Mouse (Mus musculus) gastrocnemius, postnatal 4 days (tissue): ENCODE measurements around the gene Erg28. TPM values are rescaled to one million over a fixed set of nuclear protein-coding genes. Genes with fewer than 3 reads are reported as not detected.

Experiments used
- DNase-seq, 2 experiments: peaks; one replicate each; pipeline ENCODE4 v3.0.0; 2021 to 2022; ENCODE audit warnings: low spot score in 2 of 2, mixed read lengths in 2 of 2
- long read RNA-seq, 2 experiments: library from polyadenylated mRNA; stranded (forward); transcript quantifications; one replicate each; pipeline ENCODE4 v2.0.0; 2021
- total RNA-seq, 2 experiments: library from RNA; stranded (reverse); gene quantifications; 2 replicates each; pipeline ENCODE4 v1.2.3; 2021

Gene Erg28
- total RNA-seq: 10 to 100 TPM; 22.3 to 22.6 TPM
- long read RNA-seq, experiment 1, transcript Erg28-201 (5 exons, 1,169 nt): major isoform, 28 of 35 reads
- long read RNA-seq, experiment 1, partial matches to known transcripts: 2 of 35 reads
- long read RNA-seq, experiment 1, other reads (novel, unspliced or antisense): 5 of 35 reads
- long read RNA-seq, experiment 2, transcript Erg28-201 (5 exons, 1,169 nt): major isoform, 20 of 30 reads
- long read RNA-seq, experiment 2, partial matches to known transcripts: 4 of 30 reads
- long read RNA-seq, experiment 2, other reads (novel, unspliced or antisense): 5 of 30 reads

DNA sequence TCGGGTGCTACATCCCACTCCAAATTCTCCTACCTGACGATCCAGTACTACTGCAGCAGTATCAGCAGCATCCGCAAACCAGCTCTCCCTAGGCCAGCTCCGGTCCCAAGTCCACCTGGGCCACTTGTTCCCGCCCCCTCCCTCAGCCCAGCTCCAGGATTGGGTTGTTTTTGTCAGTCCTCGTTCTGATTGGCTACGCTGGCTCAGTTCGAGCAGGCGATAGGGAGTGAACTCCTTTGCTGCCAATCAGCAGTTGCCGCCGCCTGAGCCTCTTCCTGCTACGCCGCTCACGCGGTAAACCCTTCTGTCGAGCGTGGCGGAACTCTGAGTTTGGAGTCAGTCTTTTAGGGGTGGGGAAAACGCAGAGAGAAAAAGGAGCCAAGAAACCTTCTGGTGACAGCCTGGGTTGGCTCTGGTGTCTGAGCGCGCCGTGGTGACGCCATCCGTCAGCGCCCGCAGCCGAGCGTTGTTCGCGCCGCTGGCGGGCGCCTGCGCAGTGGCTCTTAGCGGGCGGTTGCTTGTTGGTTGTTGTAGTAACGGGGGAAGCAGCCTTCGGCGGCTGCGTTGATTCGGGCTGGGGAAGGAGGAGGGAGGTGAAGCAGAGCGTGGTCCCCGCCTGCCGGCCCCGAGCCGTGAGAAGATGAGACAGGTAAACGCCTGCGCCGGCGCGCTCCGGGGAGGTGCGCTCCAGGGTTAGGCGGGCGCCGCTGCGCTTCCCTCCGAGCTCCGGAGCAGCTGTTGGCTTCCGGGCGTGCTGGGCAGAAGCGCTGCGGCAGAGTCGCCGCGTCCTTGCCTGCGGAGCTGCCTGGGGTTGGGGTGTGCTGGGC is at the start of gene Erg28, which contains the start of gene Ttll5:
Gene Erg28, minus strand, starts transcription at position 113 of the 827 bp plus-strand sequence.
Gene Ttll5, plus strand, starts transcription at position 222 of the 827 bp plus-strand sequence.
- DNase-seq: peak; percentile 91 to 96

DNA sequence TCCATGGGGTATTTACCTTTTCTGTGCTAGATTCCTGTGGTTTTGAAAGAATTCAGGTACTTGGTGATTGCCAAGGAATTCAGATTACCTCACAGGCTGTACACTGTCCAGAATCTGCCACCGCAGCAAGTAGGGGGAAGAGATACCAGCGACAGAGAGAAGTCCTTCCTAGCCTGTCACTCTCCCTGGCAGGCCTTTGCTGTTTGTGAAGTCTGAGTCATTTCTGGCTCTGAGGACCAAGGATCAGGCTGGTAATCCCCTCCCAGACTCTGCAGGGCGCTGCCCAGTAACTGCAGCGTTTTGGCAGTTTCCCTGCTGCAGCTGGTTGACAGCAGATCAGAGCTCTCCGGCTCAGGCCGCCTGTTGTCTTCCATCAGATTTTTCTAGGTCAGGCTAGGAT is 45.1 kb upstream of the Erg28 start:
- DNase-seq: peak in 1 of 2 experiments; percentile 76

DNA sequence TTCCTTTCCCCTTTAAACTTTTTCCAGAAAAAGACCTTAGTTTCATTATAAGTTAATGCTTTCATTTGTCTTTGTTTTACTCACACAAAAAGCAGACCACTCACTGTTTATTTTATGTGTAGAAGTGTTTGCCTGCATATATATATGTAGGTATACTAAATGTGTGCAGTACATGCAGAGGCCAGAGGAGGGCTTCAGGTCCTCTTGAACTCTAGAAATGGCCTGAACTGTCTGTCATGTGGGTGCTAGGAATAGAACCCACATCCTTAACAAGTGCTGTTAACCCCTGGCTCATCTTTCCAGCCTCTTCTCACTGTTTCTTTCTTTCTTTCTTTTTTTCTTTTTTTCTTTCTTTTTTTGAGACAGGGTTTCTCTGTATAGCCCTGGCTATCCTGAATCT is 42.8 kb upstream of the Erg28 start:
- no peak for DNase-seq

DNA sequence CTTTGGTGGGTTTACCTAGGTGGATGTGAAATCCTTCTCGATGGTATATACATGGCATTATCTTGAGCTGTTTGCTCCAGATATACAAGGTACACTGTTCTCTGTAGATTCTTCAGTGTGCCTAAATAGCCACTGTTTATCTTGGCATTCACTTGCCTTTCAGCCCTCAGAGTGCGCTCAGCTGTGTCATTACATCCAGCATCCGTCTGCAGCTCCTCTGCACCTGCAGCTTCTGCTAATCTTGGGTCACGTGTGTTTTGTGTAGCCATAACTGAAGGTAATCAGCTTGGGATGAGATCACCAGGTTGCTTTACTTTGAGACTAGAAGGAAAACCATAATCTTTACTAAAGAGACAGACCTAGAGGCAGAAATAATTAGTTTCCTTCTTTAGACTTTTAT is 42.3 kb upstream of the Erg28 start:
- DNase-seq: no peak

DNA sequence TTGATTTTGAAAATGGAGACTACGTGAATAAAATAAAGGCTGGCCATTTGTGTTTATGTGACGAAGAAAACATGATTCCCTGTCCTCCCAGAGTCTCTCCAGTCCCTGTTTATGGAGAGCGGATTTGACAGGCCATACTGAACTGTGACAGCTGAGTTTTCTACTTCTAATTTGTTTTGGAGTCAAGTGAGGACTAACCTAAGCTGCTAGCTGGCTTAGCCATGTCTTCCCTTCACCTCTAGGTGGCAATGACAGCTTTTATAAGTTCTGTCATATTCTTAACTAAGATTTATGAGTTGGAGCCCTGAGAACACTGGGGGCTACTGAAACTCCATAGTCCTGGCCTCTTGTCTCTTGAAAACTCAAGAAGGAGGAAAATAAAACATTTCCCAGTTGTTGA is 41.2 kb upstream of the Erg28 start:
- no peak for DNase-seq

DNA sequence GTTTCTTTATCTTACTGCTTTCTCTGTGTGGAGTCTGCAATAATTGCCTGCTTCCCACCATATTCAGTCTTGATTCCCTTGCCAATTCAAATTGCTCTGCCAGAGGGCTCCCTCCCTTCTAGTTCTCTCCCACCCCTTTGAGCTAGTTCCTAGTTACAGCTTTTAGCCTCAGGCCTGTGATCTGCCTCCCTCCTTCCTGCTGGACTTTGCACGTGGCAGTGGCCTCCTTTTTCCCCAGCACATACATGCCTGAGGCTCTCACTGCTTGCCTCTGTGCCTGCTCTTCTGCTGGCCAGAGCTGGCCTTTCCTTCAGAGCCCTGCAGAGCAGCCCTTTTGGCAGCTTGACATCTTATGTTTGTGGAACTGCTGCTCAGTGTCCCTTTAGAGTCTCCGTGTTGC is 38.2 kb upstream of the Erg28 start:
- peak in 1 of 2 experiments; percentile 22 for DNase-seq

DNA sequence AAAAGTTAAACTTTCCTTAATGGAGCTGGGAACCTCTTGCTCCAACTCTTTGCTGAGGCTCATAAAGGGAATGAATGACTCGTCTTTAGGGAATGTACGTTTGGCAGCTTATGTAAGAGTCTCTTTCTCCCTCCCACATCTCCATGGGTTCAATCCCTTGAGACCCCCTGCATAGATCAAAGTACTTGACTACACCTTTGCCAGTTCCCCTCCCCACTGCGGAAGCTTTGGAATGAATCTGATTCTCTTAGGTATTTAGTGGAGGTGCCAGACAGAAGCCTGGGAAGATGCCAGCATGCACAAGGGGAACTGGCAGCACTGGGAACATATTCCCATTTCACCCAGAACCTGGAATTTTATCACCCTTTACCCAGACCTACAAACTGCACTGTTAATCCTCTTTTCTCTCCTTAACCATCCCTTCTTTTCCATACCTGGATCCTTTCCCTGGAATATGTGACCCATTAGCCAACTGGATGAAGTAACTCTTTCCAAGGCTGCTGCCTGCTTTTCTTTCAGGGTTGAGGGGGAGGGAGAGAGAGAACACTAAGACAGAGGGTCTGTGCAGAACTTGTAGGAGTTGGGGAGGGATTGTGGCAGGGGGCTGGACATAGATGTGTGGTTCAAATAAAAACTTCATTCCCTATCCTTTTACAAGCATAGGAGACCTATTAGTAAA is 35.3 kb upstream of the Erg28 start:
- peak in 1 of 2 experiments; percentile 23 for DNase-seq

DNA sequence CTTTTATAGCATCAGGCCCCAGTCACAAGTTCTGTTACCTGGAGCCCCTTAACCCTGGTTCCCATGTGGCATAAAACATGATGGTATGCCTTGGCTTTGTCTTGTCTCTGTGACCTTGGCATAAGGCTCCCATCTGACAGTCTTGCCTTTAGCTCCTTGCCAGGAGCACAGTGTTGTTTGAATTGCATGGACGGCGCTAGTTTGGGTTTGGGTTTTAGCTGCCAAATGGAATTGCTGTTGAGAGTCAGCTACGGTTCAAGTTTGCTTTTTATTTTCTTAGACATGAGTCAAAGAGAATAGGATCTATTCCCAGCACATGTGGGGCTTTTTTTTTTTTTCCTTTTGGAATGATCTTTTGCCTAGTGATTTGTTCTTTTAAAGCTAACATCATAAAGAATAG is 34.8 kb upstream of the Erg28 start:
- peak in 1 of 2 experiments; percentile 18 for DNase-seq

DNA sequence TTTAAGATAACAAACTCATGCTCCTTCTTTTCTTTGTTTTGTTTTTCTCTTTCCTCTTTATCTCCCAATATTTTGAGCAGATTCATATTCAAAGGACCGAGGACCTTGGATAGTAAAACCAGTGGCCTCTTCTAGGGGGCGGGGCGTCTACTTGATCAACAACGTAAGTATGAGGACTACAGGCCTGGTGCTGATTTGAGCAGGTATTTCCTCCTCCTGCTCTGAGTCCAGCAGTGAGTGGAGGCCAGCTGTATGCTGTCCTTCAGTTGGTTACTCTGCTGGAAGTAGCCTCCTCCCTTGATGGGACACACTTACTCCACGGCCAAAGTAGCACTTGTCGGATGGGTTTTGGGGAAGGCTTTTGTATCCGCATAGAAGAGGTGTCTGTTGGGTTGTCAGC is 33.0 kb upstream of the Erg28 start:
- DNase-seq: no peak

DNA sequence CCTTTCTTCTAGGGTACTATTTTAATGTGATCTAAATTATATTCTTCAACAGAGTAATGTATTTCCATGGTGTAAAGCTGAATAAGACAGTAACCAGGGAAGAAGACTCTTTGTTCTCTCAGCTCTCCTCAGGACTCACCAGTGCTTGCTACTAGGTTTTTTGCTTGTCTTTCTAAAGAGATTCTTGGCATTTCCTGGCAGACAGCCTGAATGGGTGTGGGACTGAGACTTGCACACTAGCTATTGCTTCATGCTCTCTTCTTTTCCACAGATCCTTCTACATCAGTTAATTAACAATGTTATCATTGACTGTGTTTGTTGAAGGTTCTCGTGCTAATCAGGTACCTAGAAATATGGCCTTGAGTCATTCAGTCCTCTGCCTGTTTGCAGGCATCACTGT is 29.9 kb upstream of the Erg28 start:
- no peak for DNase-seq

DNA sequence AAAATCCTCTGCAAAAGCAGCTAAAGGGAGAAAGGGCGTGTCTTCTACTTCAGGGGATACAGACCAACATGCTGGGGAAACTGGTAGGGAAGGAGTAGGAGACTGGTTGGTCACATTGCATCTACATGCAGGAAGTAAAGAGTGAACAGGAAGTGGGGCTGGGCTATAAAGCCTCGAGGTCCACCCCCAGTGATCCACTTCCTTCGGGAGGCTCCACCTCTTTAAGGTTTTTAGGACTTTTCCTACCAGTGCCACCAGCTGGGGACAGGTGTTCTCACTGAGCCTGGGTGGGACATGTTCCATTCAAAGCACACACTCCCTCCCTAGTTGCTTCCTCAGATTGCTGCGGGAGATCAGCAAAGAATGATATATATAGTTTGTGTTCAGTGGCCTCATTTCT is 29.5 kb upstream of the Erg28 start:
- no peak for DNase-seq

DNA sequence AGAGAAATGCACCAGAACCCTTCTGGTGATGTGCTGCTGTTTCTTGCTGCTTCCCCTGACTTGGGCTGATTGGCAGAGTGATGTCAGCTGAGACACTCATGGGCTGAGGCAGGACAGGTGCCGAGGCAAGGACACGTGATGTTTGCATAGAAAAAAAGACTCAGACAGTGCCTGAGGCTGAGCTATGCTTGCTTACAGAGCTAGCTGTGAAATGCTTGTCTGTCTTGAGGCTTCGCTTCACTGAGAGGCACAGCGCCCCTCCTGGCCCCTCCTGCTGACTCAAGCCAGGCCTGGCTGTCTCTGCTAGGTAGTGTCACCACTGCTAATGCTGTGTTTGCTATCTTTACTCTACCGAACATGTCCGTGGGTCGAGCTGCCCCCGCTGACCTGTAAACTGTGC is 26.3 kb upstream of the Erg28 start:
- DNase-seq: no peak

DNA sequence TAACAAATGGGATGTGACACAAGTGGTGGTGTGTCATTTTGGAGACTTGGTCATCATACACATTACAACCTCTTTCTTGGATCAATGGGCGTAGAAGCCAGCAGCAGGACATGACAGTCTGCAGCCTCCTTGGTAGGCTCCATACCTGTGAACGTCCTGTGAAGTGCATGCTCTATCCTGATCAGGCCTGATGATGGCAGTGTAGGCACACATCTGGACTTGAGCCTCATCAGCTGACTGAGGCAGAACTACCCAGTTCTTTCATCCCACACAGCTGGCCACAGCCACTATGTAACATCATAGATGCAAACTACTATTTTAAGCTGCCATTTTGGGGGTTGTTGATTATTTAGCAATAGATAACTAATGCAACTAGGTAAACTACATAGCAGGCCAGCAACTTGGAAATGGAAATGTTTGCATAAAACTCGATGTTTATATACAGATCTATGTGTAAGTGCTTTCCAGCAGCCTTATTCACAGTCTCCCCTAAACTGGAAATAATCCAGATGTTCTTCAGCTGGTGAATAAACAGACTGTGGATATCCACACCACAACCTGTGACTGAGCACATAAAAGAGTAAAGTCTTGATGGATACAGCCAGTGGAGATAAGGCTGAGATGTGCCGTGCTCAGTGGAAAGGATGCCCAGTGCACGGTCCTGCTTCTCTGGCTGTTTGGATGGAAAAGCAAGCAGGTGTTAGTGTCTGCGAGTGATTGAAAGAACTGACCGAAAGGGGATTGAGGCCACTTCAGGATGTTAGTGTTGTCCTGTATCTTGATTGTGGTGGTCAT is 24.0 kb upstream of the Erg28 start:
- peak in 1 of 2 experiments; percentile 33 for DNase-seq

DNA sequence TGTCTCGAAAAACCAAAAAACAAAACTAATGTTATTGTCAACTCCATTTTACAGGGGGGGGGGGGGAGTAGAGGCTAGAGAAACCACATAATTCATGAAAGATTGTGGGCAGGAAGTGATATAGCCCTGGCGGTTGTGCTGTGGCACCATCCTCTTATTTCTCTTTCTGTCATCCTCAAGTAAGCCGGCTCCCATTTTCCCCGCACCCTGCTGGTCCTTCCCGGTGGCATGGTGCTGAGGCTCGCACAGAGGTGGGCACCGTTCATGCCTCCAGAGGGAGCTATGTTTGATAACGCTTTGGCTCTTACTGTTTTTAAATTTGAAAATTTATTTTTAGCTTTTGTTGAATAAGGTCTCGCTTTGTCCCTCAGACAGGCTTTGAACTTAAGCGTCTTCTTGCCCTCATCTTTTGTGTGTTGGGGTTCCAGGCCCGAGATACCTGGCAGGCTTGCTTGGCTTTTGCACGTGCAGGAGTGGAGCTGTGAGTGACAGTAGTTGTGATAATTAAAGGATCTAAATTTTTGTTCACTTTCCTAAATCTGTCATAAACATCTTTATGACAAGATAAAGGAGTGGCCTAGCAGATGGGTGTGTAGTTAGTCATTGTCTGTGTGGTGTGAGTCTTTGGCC is 15.1 kb upstream of the Erg28 start:
- DNase-seq: no peak

DNA sequence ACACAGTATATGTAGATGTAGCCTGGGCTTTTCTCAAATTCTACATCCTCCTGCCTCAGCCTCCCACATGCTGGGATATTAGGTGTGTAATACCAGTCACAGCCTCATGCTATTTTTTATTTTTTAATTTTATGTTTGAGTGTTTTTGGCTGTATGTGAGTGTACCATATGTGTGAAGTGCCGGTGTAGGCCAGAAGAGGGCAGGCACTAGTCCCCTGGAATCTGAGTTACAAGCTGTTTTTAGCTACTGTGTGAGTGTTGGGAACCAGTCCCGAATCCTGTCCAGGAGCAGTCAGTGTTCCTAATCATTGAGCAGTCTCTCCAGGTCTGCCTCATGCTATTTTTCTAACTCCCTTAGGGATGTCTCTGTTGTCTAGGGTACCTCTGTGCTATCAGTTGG is 13.4 kb upstream of the Erg28 start:
- no peak for DNase-seq

DNA sequence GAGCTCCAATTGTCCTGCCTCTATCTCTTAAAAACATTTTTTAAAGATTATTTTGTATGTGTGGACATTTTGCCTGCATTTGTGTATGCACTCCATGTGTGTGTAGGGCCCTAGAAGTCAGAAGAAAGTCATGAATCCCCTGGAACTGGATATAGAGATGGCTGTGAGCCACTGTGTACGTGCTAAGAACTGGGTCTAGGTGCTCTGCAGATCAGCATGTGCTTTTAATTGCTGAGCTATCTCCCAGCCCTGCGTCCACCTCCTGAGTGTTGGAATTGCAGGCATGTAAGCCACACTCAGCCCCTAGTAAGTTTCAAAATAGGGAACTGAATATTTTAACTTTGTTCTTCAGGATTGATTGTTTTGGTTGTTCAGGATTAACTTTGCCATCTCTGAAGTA is 10.2 kb upstream of the Erg28 start:
- DNase-seq: no peak

DNA sequence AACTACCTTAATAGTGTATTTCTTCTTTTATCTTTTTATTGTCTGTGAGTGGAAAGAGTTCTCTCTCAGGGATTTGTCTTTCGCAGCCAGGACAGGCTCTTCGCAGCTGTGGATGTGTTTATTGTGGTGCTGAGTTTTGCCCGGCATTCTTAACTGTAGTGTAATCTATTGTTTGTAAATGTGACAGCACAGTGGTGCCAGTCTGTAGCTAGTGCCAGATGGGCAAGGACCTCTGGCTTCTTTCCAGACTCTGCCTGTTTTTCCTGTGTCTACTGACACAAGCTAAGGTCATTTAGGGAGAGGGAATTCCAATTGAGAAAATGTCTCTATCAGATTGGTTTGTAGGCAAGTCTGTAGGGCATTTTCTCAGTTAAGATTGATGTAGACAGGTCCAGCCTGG is 6.3 kb upstream of the Erg28 start:
- DNase-seq: peak in 1 of 2 experiments; percentile 37

DNA sequence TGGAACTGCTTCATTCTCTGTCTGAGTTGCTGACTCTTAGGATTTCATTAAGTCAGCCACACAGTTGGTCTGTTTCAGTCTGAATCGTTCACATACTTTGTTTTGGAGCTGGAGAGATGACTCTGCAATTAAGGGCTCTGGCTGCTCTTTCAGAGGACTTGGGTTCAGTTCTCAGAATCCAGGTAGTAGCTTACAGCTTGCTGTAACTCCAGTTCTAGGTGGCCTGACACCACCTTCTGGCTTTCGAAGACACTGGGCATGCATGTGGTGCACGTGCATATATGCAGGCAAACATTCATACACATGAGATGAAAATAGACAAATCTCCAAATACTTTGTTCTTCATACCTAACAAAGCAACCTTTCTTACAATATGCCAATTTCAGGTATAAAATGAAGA is 5.5 kb upstream of the Erg28 start:
- no peak for DNase-seq

DNA sequence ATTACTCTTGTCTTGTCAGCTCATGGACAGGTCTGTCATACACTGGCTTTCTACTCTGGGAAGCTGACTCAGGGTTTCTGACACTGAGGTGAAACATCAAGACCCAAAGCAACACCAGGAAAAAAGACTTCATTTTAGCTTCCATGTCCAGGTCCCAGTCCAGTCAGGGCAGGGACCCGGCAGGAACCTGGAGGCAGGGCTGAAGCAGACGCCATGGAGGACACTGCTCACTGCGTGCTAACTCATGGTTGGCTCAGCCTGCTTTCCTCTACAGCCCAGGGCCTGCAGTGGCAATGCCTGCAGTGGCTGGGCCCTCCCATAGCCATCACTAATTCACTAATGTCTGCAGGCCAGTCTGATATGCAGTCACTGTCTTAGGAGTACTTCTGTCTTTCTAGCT is 4.5 kb upstream of the Erg28 start:
- no peak for DNase-seq

DNA sequence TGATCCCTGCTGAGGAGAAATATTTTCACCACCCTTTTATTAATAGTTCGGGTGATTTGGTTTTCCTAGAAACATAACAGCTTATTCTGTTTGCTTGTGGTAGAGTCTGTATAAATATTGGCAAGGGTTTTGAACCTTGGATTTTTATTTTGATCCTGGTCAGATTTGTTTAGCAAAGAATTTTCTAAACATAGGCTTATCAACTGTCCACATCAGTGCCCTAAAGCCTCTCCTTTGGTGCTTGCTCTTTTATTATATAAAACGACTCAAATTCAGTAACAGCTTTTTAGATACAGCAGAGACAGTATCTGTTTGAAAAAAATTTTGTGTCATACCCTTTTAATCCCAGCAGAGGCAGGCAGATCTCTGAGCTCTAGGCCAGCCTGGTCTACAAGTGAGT is 1.5 kb upstream of the Erg28 start:
- no peak for DNase-seq

DNA sequence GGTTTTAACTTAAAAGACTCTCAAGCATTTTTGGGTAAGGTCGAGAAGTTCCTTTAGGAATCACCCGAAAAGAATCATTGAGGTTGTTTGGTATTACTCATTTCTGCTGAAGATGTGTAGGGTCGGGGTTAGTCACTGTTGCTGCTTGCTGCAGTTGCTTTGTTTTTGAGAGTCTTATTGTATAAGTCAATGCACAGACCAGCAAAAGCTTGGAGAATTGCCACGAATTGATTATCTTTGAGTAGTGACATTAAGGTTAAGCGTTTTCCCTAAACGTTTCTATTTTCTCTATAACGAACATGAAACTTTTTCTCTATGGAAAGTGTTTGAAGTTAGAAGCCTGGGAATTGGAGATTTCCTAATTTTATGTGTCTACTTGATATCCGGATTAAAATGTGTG is 1.0 kb upstream of the Erg28 start:
- no peak for DNase-seq
